Mouse (Mus musculus): Measurements from ENCODE around the gene Cmbl. TPM values are rescaled to one million over a fixed set of nuclear protein-coding genes. Genes with fewer than 3 reads are reported as not detected.
"Not testable (repeated sequence)": the region's sequence is repeated elsewhere in the genome, so short reads cannot be mapped to it uniquely, and the experiment has no call there.

The Cmbl gene
- total RNA-seq, 2 experiments from 2014 or later: 14.2 to 16.2 TPM

- intact Hi-C loops (cut with DNase I): loop anchor here (5.0 kb wide), 1 partner anchor 40 kb away; the partner anchor contains the start of gene March6
- DNase-seq (ENCODE audit: low spot score in 2 of 2): peak; percentile 45 to 65
Measured at GRCm38 (mm10) chr15:31571906-31572722, 6.9 kb downstream of the Cmbl start.

GRCm38 (mm10) chr15:31573287-31573686 lies 8.1 kb downstream of the Cmbl start:
- intact Hi-C loops (cut with DNase I): loop anchor here (5.0 kb wide), 1 partner anchor 41 kb away; the partner anchor contains the start of gene March6
- DNase-seq (ENCODE audit: low spot score in 2 of 2): no peak

- intact Hi-C loops (cut with DNase I): loop anchor here (5.0 kb wide), 1 partner anchor 41 kb away; the partner anchor contains the start of gene March6
Measured at GRCm38 (mm10) chr15:31573692-31574091, 8.5 kb downstream of the Cmbl start.

GRCm38 (mm10) chr15:31576076-31576475 lies 10.9 kb downstream of the Cmbl start:
- DNase-seq (ENCODE audit: low spot score in 2 of 2): no peak
- intact Hi-C loops (cut with DNase I): no loop called here

More at GRCm38 (mm10) chr15:31573692-31574091, 8.5 kb downstream of the Cmbl start:
- DNase-seq (ENCODE audit: low spot score in 2 of 2): no peak

- DNase-seq (ENCODE audit: low spot score in 2 of 2); intact Hi-C loops (cut with DNase I): not testable (repeated sequence)
Measured at GRCm38 (mm10) chr15:31581086-31581485, 15.9 kb downstream of the Cmbl start.

GRCm38 (mm10) chr15:31583304-31584085 lies 18.3 kb downstream of the Cmbl start:
- DNase-seq (ENCODE audit: low spot score in 2 of 2): no peak
- intact Hi-C loops (cut with DNase I): no loop called here

GRCm38 (mm10) chr15:31585238-31585637 lies 20.0 kb downstream of the Cmbl start:
- peak; percentile 45 to 60 for DNase-seq (ENCODE audit: low spot score in 2 of 2)
- intact Hi-C loops (cut with DNase I): loop anchor here (5.0 kb wide), 4 partner anchors 88 to 283 kb away; no protein-coding TSS in a partner anchor

GRCm38 (mm10) chr15:31586088-31586487 lies 20.9 kb downstream of the Cmbl start:
- DNase-seq (ENCODE audit: low spot score in 2 of 2): no peak
- intact Hi-C loops (cut with DNase I): loop anchor here (2.0 to 5.0 kb wide), 5 partner anchors 55 to 284 kb away; partner anchors contain the start of gene March6

- intact Hi-C loops (cut with DNase I): loop anchor here (2.0 to 5.0 kb wide), 5 partner anchors 56 to 284 kb away; partner anchors contain the start of gene March6
- peak; percentile 92 to 94 for DNase-seq (ENCODE audit: low spot score in 2 of 2)
Measured at GRCm38 (mm10) chr15:31586519-31586918, 21.3 kb downstream of the Cmbl start.

GRCm38 (mm10) chr15:31587789-31588188 lies 22.6 kb downstream of the Cmbl start:
- intact Hi-C loops (cut with DNase I): loop anchor here (2.0 to 5.0 kb wide), 5 partner anchors 57 to 285 kb away; partner anchors contain the start of gene March6

GRCm38 (mm10) chr15:31588989-31589640 lies 23.9 kb downstream of the Cmbl start:
- intact Hi-C loops (cut with DNase I): loop anchor here (5.0 kb wide), 4 partner anchors 92 to 287 kb away; no protein-coding TSS in a partner anchor
- no peak for DNase-seq (ENCODE audit: low spot score in 2 of 2)

More at GRCm38 (mm10) chr15:31587789-31588188, 22.6 kb downstream of the Cmbl start:
- DNase-seq (ENCODE audit: low spot score in 2 of 2): no peak

- intact Hi-C loops (cut with DNase I): no loop called here
- DNase-seq (ENCODE audit: low spot score in 2 of 2): no peak
Measured at GRCm38 (mm10) chr15:31590176-31590575, 25.0 kb downstream of the Cmbl start.

GRCm38 (mm10) chr15:31592531-31592930 lies 27.3 kb downstream of the Cmbl start:
- DNase-seq (ENCODE audit: low spot score in 2 of 2): no peak
- intact Hi-C loops (cut with DNase I): no loop called here

GRCm38 (mm10) chr15:31594260-31594659 lies 29.1 kb downstream of the Cmbl start:
- intact Hi-C loops (cut with DNase I): no loop called here
- DNase-seq (ENCODE audit: low spot score in 2 of 2): no peak

- intact Hi-C loops (cut with DNase I): no loop called here
- no peak for DNase-seq (ENCODE audit: low spot score in 2 of 2)
Measured at GRCm38 (mm10) chr15:31595651-31596050, 30.5 kb downstream of the Cmbl start.

GRCm38 (mm10) chr15:31599834-31600233 lies 34.6 kb downstream of the Cmbl start:
- intact Hi-C loops (cut with DNase I): no loop called here
- no peak for DNase-seq (ENCODE audit: low spot score in 2 of 2)

GRCm38 (mm10) chr15:31601279-31601645 lies 36.1 kb downstream of the Cmbl start:
- intact Hi-C loops (cut with DNase I): no loop called here

GRCm38 (mm10) chr15:31601646-31602374 lies 36.6 kb downstream of the Cmbl start, which contains the start of the genes Cct5 and Fam173b:
Gene Cct5 (minus strand): TSS chr15:31601804.
Gene Fam173b (plus strand): TSS chr15:31601852.
- intact Hi-C loops (cut with DNase I): no loop called here
- DNase-seq (ENCODE audit: low spot score in 2 of 2): peak; percentile 98 to 99

More at GRCm38 (mm10) chr15:31601279-31601645, 36.1 kb downstream of the Cmbl start:
- no peak for DNase-seq (ENCODE audit: low spot score in 2 of 2)
